Mouse (Mus musculus) erythroblast, embryonic 14.5 days (primary cell): Measurements from ENCODE around the gene Olfr190.

ENCODE experiments used
- GATA1 ChIP-seq: IDR thresholded peaks from 2 replicates; pipeline ENCODE4 v1.6.1; 2012; ENCODE audit warnings: low read length, inconsistent platforms, mixed read lengths
- TAL1 ChIP-seq: IDR thresholded peaks from 3 replicates; pipeline ENCODE4 v1.6.1; 2012; ENCODE audit warnings: low read length, inconsistent platforms, mixed read lengths

GRCm38 (mm10) chr16:59039710-59040109, 38.1 kb downstream of the Olfr190 start, which contains the start of gene Olfr187:
- no peak for TF ChIP-seq TAL1
- no peak for TF ChIP-seq GATA1
